Mouse (Mus musculus) macrophage (primary cell): ENCODE results near the gene Tbc1d2b. TPM values are rescaled to one million over a fixed set of nuclear protein-coding genes. Genes with fewer than 3 reads are reported as not detected.

Source experiments
- H3K27ac ChIP-seq: fragments of 350-480 bp; formaldehyde crosslinking; 2 replicates; pipeline ENCODE4 v1.9.0; 2021
- H3K36me3 ChIP-seq: fragments of 350-480 bp; formaldehyde crosslinking; 2 replicates; pipeline ENCODE4 v1.9.0; 2021; ENCODE audit errors: inconsistent target
- H3K4me3 ChIP-seq: fragments of 350-480 bp; formaldehyde crosslinking; 2 replicates; pipeline ENCODE4 v1.9.0; 2021; ENCODE audit errors: inconsistent target
- H3K79me2 ChIP-seq: fragments of 350-480 bp; formaldehyde crosslinking; 2 replicates; pipeline ENCODE4 v1.9.0; 2021; ENCODE audit errors: inconsistent target
- WGBS: methylation state at CpG from one replicate; pipeline ENCODE4 v1.1.7; 2026; ENCODE audit warnings: inconsistent platforms; ENCODE audit not compliant: missing documents; 5-methylcytosine and 5-hydroxymethylcytosine counted together
- polyA plus RNA-seq: library from polyadenylated mRNA; stranded (reverse); fragments of 250-400 nt; gene quantifications from 3 replicates; pipeline ENCODE4 v1.2.4, GENCODE M21; 2018; ENCODE audit warnings: inconsistent platforms

Tbc1d2b gene
- polyA plus RNA-seq, 1 experiment from 2014 or later: 52.4 TPM

DNA sequence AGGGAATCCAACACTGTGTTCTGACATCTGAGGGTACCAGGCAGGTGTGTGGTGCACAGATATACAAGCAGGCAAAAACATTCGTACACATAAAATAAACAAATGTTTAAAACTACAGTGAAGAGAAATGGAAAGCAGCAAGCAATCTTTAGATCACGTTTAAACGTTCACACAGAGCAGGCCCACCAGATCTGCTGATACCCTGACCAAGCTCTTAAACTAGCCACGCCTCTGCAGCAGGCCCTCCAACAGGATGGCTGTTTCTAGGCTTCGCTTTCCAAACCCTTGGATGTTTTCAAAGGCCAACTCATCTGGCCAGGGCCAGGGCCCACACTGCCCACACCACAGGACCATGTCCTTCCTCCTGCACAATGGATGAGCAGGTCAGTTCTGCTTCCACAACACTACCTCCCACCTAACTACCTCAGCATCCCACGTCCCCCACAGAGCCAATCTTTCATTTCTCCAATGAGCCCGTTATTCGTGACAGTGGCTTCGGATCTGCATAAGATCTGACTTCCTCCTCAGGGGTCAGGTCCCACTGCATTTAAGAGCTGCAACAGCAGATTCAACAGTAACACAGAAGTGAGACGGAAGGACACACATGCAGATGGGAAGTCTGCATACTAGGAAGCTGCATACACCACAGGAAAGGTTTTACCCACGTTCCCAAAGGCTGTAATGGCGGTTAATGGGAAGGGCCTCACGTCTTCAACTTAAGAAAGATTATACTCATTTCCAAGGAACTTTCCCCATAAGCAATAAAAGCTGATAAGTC, 12.7 kb downstream of the Tbc1d2b start:
- Histone ChIP-seq H3K27ac (peak overlapping the region; percentile 51), H3K4me3 (no peak overlapping the region), H3K79me2 (peaks cover 100% of the 10 kb centered on the region), H3K36me3 (peaks cover 13% of the 10 kb centered on the region; the same call in 1 of the 2 replicates)
- 30% methylated on average over 13 of the region's 13 CpGs for WGBS

DNA sequence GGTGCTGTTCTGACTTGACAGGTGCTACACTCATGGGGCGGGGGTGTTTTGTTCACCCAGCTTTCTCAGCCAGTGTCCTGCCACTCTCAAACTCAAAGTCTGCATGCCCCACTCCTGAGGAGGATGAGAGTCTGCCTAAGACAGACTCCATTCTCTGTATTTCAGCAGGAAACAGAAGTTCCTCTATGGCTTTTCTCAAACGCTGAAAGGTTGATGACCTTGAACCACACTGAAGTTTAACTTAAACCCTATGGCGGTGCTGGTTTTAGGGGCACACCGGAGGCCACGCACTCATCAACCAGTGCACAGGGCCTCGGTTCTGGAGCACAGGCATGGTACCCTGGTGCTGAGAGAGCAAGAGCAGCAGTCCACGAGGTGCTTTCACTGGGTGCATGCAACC, 13.4 kb downstream of the Tbc1d2b start:
- Histone ChIP-seq H3K4me3 (no peak overlapping the region), H3K79me2 (peaks cover 100% of the 10 kb centered on the region), H3K36me3 (peaks cover 11% of the 10 kb centered on the region; the same call in 1 of the 2 replicates), H3K27ac (peak overlapping the region; percentile 51)
- WGBS: 13% methylated on average over 7 of the region's 7 CpGs

DNA sequence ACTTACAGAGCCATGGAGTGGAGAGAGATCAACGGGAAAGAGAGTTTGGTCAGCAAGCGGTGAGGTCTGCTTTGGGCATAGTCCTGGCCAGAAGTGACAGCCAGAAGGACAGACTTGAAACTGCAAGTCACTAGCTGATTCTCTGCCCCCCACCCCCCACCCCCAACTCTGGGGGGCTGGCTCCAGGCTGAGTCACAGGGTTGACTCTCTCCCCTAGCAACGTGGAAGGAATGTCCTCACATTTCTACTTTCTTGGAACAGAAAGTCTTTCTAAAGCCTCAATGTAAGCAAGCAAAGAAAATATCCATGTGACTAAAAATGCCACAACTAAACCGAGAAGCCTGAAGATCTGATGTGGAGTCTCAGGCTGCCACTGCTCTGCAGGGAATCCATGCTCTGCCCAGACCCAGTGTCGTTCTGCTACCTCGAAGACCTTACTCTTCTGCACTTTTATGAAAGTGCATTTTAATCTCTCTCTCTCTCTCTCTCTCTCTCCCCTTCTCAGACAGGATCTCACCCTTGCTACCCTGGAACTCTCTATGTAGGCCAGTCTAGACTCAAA, 14.7 kb downstream of the Tbc1d2b start:
- Histone ChIP-seq H3K79me2 (peaks cover 98% of the 10 kb centered on the region), H3K4me3 (no peak overlapping the region), H3K27ac (no peak overlapping the region), H3K36me3 (peaks cover 11% of the 10 kb centered on the region; the same call in 1 of the 2 replicates)
- WGBS: 43% methylated on average over 6 of the region's 6 CpGs

DNA sequence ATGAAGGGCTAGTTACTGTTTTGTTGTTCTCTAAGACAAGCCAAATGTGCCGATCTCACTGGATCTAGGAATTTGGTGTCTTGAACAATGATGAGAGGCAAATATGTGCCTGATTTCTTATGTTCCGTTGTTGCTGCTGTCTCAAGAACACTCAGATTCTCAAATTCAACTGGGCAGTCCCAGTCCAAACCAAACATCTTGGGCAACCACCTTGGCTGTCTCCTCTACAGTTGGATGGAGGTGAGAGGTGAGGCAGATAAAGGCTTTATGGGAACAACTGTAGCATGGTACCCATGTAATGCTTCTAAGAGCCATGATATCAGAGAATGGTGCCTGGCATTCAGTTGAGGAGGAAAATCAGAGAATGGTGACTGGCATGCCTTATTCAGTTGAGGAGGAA, 17.4 kb downstream of the Tbc1d2b start:
- WGBS: 100% methylated on average over 2 of the region's 2 CpGs
- Histone ChIP-seq H3K36me3 (peaks cover 9% of the 10 kb centered on the region; the same call in 1 of the 2 replicates), H3K27ac (peak overlapping the region; percentile 34), H3K79me2 (peaks cover 96% of the 10 kb centered on the region), H3K4me3 (no peak overlapping the region)

DNA sequence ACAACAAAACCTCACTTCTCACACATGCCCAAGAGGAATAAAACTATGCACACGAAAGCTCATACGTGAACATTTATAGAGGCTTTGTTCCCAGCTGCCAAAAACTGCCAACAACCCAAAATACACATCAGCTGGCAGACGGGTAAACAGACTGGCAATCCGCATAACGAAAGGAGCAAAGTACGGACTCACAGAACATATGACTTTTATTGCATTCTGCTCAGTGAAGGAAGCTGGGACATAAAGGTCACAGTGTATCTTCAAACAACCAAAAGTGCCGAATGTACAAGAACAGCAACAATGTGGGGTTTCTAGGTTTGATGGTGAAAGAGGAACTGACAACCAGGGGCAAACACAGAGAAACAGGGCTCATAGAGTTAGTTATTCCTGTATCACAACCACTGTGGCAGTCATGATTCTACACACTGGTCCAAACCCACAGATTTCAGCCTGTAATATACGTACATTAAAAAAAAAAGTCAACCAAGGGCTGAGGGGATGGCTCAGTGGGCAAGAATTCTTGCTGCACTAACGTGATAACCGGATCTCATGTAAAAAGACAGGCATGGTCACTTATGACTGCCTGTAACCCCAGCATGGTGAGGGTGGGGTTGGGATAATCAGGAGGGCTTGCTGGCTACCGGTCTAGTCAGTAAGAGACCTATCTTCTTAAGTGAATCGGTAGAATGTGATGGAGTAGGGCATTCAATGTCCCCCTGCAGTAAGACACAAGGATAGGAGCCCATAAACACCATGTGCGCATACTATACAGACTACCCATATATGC, 19.4 kb downstream of the Tbc1d2b start:
- Histone ChIP-seq H3K4me3 (no peak overlapping the region), H3K27ac (peak overlapping the region; percentile 63), H3K79me2 (peaks cover 96% of the 10 kb centered on the region), H3K36me3 (peaks cover 20% of the 10 kb centered on the region; the same call in 1 of the 2 replicates)
- WGBS: 51% methylated on average over 13 of the region's 13 CpGs

DNA sequence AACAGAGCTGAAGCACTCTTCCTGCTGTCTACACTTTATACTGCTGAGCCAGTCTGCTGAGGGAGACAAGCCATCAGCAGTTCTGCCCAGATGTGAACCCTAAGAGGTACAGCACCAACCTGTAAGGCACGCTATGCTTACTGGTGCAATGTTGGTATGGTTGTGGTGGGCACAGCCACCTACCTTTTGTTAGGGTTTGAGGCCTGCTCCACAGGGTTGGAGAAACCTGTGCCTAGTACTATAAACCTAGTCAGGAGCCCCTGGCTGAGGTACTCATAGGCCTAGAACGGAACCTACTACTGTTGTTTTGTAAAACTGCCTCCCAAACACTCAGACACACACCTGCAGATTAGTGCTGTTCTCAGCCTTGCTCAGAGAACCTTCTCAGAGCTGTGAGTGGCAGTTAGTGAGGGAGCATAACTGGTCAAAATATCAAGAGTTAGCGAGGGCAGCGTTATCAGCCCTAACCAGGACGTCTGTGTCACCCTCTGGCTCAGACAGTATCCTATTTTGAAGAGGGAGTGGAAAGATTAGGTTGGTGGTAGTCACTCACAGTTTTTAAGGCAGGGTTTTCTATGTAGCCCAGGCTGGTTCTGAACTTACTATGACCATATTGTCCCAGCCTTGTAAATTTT, 20.3 kb downstream of the Tbc1d2b start:
- H3K27ac ChIP-seq: peak overlapping the region; percentile 63
- peaks cover 20% of the 10 kb centered on the region; the same call in 1 of the 2 replicates for H3K36me3 ChIP-seq
- WGBS: 79% methylated on average over 5 of the region's 5 CpGs
- H3K4me3 ChIP-seq: no peak overlapping the region
- H3K79me2 ChIP-seq: peaks cover 96% of the 10 kb centered on the region

DNA sequence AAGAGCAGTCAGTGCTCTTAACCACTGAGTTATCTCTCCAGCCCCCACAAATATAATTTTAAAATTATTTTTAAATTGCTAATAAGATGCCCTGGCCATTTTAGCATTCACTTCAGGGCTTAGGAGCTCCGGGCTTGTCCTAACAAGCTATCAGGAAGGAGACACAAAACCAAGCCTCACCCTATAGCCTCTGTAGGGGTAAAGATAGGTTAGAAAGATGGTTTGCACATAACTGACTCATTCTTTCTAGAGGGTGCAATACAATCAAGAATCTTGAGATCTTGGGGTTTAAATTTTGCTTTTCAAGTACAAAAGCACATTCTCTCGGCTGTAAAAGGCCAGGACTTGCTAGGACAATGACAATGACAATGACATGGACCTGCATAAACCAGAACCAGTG, 21.6 kb downstream of the Tbc1d2b start:
- Histone ChIP-seq H3K4me3 (no peak overlapping the region), H3K79me2 (peaks cover 96% of the 10 kb centered on the region), H3K27ac (no peak overlapping the region), H3K36me3 (peaks cover 20% of the 10 kb centered on the region; the same call in 1 of the 2 replicates)
- WGBS: 97% methylated on average over 2 of the region's 2 CpGs

DNA sequence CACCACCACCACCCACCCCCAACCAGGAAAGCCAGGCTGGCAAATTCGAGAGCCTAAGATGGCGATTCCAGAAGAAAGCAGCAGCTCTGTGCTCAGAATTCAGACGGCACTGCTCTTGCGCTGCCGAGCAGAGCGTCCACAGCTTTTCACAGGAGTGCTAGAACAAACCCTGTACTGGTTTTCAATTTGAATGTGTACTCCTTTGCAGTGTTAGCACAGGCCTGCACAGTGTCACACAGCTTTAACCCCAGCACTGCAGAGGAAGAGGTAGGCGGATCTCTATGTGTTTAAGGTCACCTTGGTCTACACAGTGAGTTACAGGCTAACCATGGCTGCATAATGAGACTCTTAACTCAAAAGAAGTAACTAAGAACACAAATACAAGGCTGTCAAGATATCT, 22.3 kb downstream of the Tbc1d2b start:
- peaks cover 96% of the 10 kb centered on the region for H3K79me2 ChIP-seq
- H3K27ac ChIP-seq: no peak overlapping the region
- no peak overlapping the region for H3K4me3 ChIP-seq
- 87% methylated on average over 7 of the region's 7 CpGs for WGBS
- H3K36me3 ChIP-seq: peaks cover 20% of the 10 kb centered on the region; the same call in 1 of the 2 replicates

DNA sequence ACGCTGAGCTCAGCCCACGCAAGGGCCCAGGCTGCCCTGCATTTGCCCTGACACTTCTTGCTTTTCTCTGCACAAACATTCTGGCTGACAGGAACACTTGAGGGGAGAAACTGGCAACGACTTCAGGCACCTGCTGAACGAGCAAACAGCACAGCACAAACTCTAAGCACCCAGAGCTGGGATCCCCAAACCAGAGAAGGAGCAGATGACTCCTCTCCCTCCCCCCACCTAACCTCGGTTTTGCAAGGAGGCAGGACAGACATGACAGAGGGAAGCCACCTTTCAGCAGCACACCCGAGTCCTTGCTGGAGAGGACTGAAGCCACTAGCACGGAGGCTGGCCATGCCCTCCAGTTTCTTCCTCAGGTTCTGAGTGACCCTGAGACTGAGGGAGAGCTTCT, 23.3 kb downstream of the Tbc1d2b start:
- H3K36me3 ChIP-seq: peaks cover 20% of the 10 kb centered on the region; the same call in 1 of the 2 replicates
- H3K4me3 ChIP-seq: no peak overlapping the region
- H3K79me2 ChIP-seq: peaks cover 96% of the 10 kb centered on the region
- 37% methylated on average over 7 of the region's 7 CpGs for WGBS
- no peak overlapping the region for H3K27ac ChIP-seq

DNA sequence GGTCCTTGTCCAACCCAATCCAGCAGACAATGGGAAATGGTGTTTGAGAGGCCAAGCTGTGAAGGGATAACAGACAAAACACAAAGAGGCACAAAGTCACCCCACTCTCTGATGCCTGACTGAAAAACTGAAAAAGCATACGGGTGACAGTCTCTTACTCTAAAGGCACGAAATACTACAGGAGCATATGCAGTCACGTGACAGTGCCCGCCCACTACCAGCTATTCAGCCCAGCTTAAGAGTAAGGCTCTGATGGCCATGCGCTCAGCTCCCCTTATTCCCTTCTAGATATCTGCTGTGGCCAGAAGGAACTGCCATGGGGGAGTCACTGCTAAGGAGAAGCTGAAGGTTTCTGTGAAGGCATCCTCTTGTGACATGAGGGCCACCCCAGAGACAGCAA, 24.8 kb downstream of the Tbc1d2b start:
- peaks cover 100% of the 10 kb centered on the region for H3K79me2 ChIP-seq
- no peak overlapping the region for H3K27ac ChIP-seq
- no peak overlapping the region for H3K4me3 ChIP-seq
- WGBS: 73% methylated on average over 5 of the region's 5 CpGs
- peaks cover 21% of the 10 kb centered on the region; the same call in 1 of the 2 replicates for H3K36me3 ChIP-seq

DNA sequence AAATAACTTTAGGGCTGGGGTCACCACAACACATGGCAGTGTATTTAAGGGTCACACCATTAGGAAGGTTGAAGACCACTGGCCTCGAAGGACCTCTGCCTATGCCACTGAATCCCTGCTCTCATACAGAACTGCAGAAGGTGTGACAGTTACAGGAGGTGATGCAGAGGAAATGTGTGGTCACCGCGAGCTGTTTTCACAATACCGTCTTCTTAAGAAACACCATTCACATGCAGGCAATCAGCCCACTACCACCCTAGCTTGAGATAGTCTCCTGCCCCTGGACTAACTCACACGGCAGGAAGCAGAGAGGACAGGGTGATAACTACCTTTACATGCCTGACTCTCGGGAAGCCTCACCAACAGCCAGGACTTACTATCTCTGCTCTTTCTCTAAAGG, 25.4 kb downstream of the Tbc1d2b start:
- 14% methylated on average over 6 of the region's 6 CpGs for WGBS
- H3K4me3 ChIP-seq: no peak overlapping the region
- H3K79me2 ChIP-seq: peaks cover 100% of the 10 kb centered on the region
- peaks cover 27% of the 10 kb centered on the region; the same call in 1 of the 2 replicates for H3K36me3 ChIP-seq
- peak overlapping the region; percentile 51; the same call in 1 of the 2 replicates for H3K27ac ChIP-seq

DNA sequence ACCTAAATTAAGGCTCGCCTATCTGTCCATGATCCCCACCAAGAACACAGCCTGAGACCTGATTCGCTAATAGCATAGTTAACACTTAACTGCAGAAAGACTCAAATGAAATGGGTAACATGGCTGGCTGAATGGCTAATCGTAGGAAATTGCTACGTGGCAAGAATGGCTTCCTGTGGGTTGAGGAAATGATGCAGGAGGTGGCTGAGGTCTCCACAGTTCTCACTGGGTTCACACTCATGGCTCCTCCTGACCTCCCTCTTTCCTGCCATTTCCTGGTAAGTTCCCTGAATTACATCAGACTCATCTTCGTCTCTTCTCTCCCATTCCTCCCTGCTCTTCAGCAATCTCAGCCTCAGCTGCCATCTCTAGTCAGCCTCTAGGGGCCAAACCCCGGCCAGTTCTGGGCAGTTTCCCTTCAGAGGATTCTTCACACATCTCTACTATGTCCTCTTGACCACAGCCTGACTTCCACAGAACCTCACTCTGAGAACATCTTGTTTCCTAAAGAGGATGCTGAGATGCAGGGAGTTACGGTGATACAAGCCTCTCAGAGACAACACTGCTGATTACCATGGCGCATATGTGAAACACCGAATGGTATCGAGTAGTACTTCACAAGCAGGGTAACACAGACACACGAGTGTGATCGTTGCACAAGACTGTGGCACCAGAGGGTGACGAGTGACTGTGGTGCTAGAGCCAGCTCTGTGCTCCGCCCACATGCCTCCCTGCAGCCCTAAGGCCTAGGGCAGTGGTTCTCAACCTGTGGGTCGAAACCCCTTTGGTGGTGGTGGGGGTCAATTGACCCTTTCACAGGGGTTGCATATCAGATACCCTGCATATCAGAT, 26.1 kb downstream of the Tbc1d2b start:
- peaks cover 32% of the 10 kb centered on the region; the same call in 1 of the 2 replicates for H3K36me3 ChIP-seq
- no peak overlapping the region for H3K4me3 ChIP-seq
- peaks cover 100% of the 10 kb centered on the region for H3K79me2 ChIP-seq
- WGBS: 39% methylated on average over 13 of the region's 15 CpGs
- H3K27ac ChIP-seq: peak overlapping the region; percentile 51

DNA sequence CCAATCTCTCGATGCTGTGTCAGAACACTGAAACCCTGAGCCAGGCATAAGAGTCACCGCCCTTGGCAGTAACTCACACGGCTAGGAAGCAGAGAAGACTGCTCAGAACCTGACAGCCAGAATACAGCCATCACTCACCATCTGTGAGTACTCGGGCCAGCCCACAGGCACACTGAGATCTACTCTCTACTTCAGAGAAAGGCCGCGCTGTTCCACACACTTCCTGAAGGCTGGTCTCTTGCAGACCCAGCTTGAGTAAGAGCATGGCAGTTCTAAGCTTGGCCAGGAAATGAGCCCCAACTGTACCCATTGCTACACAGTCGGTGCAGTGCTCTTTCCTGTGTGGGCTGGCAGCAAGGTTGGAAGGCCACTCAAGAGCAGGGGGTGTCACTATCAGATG, 27.7 kb downstream of the Tbc1d2b start:
- H3K27ac ChIP-seq: peak overlapping the region; percentile 34
- WGBS: 7% methylated on average over 7 of the region's 7 CpGs
- H3K4me3 ChIP-seq: no peak overlapping the region
- H3K79me2 ChIP-seq: peaks cover 94% of the 10 kb centered on the region
- H3K36me3 ChIP-seq: peaks cover 26% of the 10 kb centered on the region; the same call in 1 of the 2 replicates
